Mouse (Mus musculus) megakaryocyte, adult 5-6 weeks (primary cell): ENCODE data around the gene Smco2. TPM values are rescaled to one million over a fixed set of nuclear protein-coding genes. Genes with fewer than 3 reads are reported as not detected.

Experiments used
- ATAC-seq: 2 replicates; pipeline ENCODE4 v1.8.0; 2016; ENCODE audit warnings: mild to moderate bottlenecking, inconsistent platforms; ENCODE audit not compliant: poor library complexity, severe bottlenecking
- total RNA-seq, 2 experiments: library from RNA; stranded (forward) in 1 of 2; stranded (reverse) in 1 of 2; fragments of 153-499, 151-499 nt in 1 of 2; fragments of 221-1000, 200-1000 nt in 1 of 2; gene quantifications; 2 replicates each; pipeline versions ENCODE4 v1.2.3 to v1.2.4; 2015 to 2017

The Smco2 gene
- total RNA-seq, 2 experiments from 2014 or later, result not detected

- no peak for ATAC-seq
Measured at GRCm38 (mm10) chr6:146898709-146899108, 48.8 kb downstream of the Smco2 start.

GRCm38 (mm10) chr6:146899647-146900046, 49.7 kb downstream of the Smco2 start:
- no peak for ATAC-seq

- no peak for ATAC-seq
Measured at GRCm38 (mm10) chr6:146901929-146902328, 52.0 kb downstream of the Smco2 start.

GRCm38 (mm10) chr6:146903632-146904031, 53.7 kb downstream of the Smco2 start:
- ATAC-seq, result no peak

GRCm38 (mm10) chr6:146904707-146905106, 54.8 kb downstream of the Smco2 start:
- no peak for ATAC-seq

GRCm38 (mm10) chr6:146906000-146906786, 56.3 kb downstream of the Smco2 start:
- ATAC-seq, result no peak

- no peak for ATAC-seq
Measured at GRCm38 (mm10) chr6:146907061-146907794, 57.3 kb downstream of the Smco2 start.

- no peak for ATAC-seq
Measured at GRCm38 (mm10) chr6:146907795-146908190, 57.9 kb downstream of the Smco2 start.

GRCm38 (mm10) chr6:146908801-146909200, 58.9 kb downstream of the Smco2 start:
- no peak for ATAC-seq

GRCm38 (mm10) chr6:146909725-146910489, 60.0 kb downstream of the Smco2 start:
- no peak for ATAC-seq

GRCm38 (mm10) chr6:146910801-146911200, 60.9 kb downstream of the Smco2 start:
- no peak for ATAC-seq

GRCm38 (mm10) chr6:146912835-146913488, 63.1 kb downstream of the Smco2 start:
- peak; percentile 72 for ATAC-seq

- peak; percentile 55 for ATAC-seq
Measured at GRCm38 (mm10) chr6:146913489-146914198, 63.7 kb downstream of the Smco2 start.

GRCm38 (mm10) chr6:146915808-146916207, 65.9 kb downstream of the Smco2 start:
- no peak for ATAC-seq

GRCm38 (mm10) chr6:146917396-146917795, 67.5 kb downstream of the Smco2 start:
- no peak for ATAC-seq

- no peak for ATAC-seq
Measured at GRCm38 (mm10) chr6:146918341-146918740, 68.4 kb downstream of the Smco2 start.
